Mouse (Mus musculus): ENCODE measurements around the gene Dhx16.

GRCm38 (mm10) chr17:35903343-35903991 lies 23.8 kb downstream of the Dhx16 start:
- no peak for TF ChIP-seq CTCF (IDR thresholded peaks at IDR 0.05; ENCODE audit: low read depth)
- TF ChIP-seq EP300 (optimal IDR thresholded peaks at IDR 0.05), result no peak
